Mouse (Mus musculus) MN1 (cell line): ENCODE results near the gene Prkag3.

Experiments used
- DNase-seq: peaks from one replicate; pipeline ENCODE4 v3.0.0-alpha.2; 2016; ENCODE audit warnings: low spot score

The Prkag3 gene

DNA sequence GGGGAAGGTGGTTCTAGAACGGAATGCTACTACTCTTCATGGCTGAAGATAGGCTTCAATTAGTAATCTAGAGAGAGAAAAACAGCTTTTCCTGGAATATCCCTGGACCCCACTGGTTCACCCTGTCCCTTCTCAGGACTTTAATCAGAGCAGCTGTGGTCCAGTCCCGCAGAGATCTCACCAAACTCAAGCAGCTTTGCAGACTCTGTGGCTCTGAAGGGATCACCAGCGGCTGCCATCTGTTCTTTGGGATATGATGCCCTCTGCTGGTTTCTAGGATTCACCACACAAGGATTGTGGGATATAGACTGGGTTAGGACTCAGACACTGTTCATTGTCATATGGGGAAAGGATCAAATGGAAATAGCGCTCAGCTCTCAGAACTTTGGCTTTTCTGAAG is 10.8 kb upstream of the Prkag3 start:
- peak; percentile 67 for DNase-seq

DNA sequence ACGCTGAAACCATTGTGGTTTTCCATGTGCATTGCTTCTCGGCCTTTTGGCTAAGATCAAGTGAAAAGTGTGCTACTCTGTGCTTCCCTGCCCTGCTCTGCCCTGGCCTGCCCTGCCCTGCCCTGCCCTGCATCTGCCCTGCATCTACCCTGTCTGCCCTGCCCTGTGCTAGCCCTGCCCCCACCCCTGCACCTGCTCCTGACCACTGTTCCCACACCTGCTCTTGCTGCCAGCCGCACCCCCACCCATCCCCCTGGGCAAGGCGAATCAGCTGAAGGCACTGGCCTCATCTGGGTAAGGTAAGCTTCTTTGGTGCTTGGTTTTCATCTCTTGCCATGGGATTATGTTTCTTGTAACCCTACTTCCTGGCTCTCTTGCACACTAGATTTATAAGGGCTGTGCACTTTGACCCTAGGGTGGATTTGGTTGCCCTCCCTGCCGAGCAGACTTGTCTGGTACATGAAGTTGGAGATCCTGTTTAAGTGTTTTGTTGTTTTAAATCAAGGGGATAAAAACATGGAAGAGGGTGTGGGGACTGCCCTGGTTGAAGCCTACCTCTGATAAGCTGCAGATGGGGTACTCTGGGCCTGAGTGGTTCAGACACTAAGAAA is 5.3 kb upstream of the Prkag3 start:
- no peak for DNase-seq

GRCm38 (mm10) chr1:74753266-74753974 is 4.4 kb upstream of the Prkag3 start:
- DNase-seq = peak; percentile 32

- DNase-seq = no peak
These were observed 3.8 kb upstream of the Prkag3 start for GRCm38 (mm10) chr1:74752833-74753232.

GRCm38 (mm10) chr1:74752150-74752549 is 3.1 kb upstream of the Prkag3 start:
- no peak for DNase-seq

GRCm38 (mm10) chr1:74750683-74751082 is 1.7 kb upstream of the Prkag3 start:
- no peak for DNase-seq

DNA sequence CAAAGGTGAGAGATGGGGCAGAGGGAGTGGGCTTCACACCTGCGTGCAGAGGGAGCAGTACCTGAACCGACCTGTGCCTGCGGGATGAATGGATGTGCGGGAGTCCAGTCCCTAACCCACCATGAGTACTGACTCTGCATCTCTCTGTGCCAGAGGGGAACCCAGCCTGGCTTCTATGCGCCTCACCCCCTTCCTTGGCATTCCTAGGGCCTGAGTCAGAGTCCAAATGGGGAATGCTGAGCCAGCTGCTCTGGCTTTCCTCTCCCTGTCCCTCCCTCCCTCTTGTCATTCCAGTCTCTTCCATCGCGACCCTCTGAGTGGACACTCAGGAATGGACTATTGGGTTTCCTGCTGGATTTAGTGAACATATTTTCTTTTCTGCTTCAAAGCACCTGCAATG is 280 bp upstream of the Prkag3 start:
- DNase-seq = no peak

GRCm38 (mm10) chr1:74747335-74747734 is 1.7 kb downstream of the Prkag3 start:
- no peak for DNase-seq

DNA sequence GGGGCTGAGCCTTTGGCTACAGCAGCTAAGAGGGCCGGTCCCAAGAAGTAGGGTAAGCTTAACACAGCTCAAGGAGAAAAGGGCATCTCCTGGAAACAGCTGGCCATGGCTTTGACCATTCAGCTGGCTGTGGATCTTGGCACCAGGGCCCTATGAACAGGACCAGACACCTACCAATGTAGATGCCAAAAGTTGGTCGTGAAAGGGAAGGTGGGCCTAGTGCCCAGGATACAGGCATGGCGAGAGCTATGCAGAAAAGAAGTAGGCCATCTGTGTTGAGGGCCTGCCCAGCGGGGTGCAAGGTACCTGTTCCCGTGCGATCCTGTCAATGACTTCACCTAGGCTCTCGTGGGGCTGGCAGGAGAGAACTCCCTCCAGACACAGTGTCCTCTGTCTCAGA is 8.2 kb downstream of the Prkag3 start:
- no peak for DNase-seq

- no peak for DNase-seq
These were observed 11.5 kb downstream of the Prkag3 start for GRCm38 (mm10) chr1:74737500-74737899.

- no peak for DNase-seq
These were observed 12.0 kb downstream of the Prkag3 start for GRCm38 (mm10) chr1:74736977-74737376.

DNA sequence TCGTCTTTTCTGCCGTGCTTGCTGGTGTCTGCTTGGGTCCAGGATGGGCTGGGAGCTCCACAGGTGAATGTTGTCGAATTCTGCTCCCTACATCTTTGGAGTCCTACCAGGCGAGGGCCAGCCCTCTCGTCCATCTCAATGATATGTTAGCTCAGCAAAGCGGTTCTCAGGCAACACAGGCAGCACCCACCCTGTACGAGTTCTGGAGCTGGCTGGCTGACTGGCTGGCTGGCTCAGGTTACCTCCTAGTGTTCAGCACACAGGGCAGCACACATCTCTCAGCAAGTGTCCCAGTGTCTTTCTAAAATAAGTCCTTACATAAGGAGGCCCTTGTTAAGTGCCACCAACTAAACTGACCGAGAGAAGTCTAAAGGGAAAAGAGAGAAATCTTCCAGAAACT is 20.6 kb downstream of the Prkag3 start:
- no peak for DNase-seq

- no peak for DNase-seq
These were observed 22.3 kb downstream of the Prkag3 start for GRCm38 (mm10) chr1:74726674-74727073.

DNA sequence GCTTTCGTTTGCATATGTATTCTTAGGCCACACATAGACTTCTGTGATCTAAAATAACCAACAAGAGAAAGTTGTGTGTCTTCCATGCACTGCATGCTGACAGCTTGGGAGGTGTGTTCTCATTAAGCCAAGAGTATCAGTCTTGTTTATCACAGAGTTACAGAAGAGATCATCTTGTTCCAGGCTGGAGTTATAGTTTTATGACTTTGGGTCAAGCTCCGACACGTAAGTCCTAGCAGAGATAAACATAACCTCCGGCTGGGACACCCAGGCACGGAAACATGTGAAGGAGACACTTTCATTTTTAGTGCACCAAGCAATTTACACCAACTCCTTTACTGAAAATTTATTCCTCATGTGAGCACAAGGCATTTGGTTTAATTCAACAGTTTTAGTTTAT is 22.9 kb downstream of the Prkag3 start:
- DNase-seq = no peak

GRCm38 (mm10) chr1:74723748-74724147 is 25.3 kb downstream of the Prkag3 start:
- peak; percentile 10 for DNase-seq

DNA sequence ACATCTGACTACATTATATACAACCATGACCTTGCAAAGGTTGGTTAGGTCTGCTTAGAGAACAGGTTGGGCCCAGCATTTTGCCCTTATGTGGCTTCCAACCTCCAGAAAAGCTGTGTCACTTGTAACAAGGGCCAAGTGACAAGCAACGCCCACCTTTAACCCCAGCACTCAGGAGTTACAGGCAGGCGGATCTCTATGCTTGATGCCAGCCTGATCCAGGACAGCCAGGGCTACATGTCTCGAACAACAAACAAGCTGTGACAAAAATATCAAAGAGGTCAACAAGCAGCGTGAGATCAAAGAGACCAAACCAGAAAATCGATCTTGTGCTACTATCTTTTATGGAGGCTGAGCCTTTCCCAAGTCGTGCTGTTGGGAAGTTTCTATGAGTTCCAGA is 27.4 kb downstream of the Prkag3 start:
- DNase-seq = no peak

- no peak for DNase-seq
These were observed 29.7 kb downstream of the Prkag3 start for GRCm38 (mm10) chr1:74719281-74719680.

GRCm38 (mm10) chr1:74718113-74718512 is 30.9 kb downstream of the Prkag3 start:
- DNase-seq = no peak

GRCm38 (mm10) chr1:74715886-74716285 is 33.1 kb downstream of the Prkag3 start:
- DNase-seq = no peak

DNA sequence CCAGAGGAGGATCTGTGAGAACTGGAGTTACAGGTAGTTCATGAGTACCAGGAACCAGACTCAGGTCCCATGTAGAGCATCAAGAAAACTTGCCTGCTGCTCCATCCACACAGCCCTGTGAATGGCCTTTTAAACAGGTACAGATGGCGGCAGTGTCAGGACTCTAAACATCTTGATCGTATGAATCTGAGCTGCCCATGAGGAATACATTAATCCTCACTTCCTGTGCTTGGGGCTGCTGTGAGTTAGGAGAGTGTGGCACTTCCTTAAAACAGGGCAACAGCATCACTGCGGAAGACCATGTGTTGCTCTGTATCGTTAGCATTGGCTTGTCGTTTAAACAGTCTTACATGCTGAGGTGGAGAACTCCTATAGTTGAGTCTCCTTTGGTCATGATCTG is 33.6 kb downstream of the Prkag3 start:
- no peak for DNase-seq

DNA sequence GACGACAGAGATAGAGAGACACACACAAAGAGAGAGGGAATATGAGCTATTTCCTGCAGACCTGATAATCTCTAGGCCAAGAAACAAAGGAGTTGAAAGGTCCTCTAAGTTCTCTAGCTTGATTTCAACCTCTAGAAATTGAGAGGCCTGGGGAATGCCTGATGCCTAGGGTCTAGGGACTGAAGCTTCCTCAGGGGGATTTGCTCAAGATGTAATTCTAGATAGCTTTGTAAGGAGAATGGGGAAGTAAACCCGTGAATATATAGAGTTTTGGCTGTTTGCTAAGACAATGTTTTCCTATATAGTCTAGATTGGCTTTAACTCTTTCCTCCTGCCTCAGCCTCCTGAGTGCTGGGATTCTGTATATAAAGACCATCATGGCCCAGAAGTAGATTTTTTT is 34.1 kb downstream of the Prkag3 start:
- no peak for DNase-seq

DNA sequence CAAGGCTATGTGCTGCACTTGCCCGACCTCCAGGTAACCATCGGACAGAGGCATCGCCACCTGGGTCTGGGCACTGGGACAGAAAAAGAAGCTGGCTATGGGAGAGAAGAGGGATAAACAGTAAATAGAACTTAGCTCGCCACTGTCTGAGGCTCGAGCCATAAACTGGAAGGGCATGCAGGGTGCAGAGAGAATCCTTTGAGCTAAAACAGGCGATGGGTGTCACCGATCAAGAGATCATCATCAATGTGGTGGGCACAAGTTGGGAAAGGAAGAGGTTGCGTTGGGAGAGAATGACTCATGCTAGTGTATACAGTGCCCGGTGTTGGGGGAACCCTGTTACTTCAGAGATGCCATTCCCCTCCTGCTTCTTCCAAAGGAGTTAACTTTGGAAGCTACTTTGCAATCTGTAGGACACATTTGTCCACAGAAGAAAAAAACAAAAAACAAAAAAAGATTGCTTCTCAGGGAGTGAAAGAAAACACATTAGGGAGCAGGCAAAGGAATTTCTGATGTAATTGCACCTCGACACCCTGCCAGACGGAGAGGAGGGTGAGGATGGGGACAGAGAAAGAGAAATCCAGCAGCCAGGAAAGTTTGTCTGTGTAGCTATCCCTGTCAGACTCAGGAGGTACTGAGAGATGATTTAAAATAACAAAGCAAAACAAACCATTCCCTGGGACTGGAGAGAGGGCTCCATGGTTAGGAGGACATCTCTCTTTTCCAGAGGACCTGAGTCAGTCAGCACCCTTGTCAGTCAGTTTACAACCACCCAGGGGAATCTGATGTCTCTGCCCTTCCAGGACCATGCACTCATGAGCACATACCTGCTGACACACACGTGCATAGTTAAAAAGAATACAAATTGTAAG is 34.9 kb downstream of the Prkag3 start:
- peak; percentile 7 for DNase-seq
